8 mouse cellular contexts compared by ENCODE assay signal in the genomic region with DNA sequence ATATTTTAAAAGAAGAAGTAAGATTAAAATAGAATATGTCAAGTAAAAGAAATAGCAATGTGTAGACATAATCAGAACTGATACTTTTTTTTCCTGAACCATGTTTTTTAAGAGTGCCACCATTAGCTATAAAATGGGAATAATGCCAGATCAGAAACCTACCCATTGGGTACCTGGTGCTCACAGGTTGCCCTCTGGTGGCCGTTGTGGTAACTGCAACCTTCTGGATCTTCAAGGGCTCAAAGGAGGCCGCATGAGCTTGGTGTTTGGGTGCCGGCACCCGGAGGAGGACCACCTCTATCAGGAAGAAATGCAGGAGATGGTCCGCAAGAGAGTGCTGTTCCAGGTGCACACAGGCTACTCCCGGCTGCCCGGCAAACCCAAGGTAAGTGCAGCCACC. TPM values are rescaled to one million over a fixed set of nuclear protein-coding genes. Genes with fewer than 3 reads are reported as not detected.
DNase-seq lines count a peak whose midpoint lies in the region; ATAC-seq and TF ChIP-seq lines count a peak whose summit lies in the region.

No protein-coding gene starts in this region.

- no peak overlapping the region for H3K4me3 ChIP-seq in C2C12 (ENCODE audit: insufficient read depth, poor library complexity, severe bottlenecking)

- H3K79me3 ChIP-seq in C2C12 (ENCODE audit: low read depth): no peaks in the 10 kb centered on the region

- H3ac ChIP-seq in C2C12 (ENCODE audit: control insufficient read depth, insufficient read length, low read depth): no peak overlapping the region

- H3K79me2 ChIP-seq in C2C12 (ENCODE audit: control insufficient read depth, insufficient read depth): no peaks in the 10 kb centered on the region

- H3K36me3 ChIP-seq in C2C12 (ENCODE audit: control insufficient read depth, insufficient read depth): no peaks in the 10 kb centered on the region

- peak; percentile 66 for TF ChIP-seq CTCF in C2C12 (IDR thresholded peaks at IDR 0.05; ENCODE audit: control insufficient read depth, insufficient read depth, insufficient read length)

- ATAC-seq in inflammation-experienced regulatory T-cells, adult 6 months: no peak

- peak; percentile 27 for DNase-seq in MEL-GATA-1-ER (ENCODE audit: extremely low read depth, low read depth)
- peak; percentile 76 to 83 for DNase-seq in cerebellum, adult 18-20 months
- peak; percentile 89 to 90 for DNase-seq in frontal cortex, postnatal 36 days (ENCODE audit: low spot score in 2 of 2)
- DNase-seq in layer of hippocampus, adult 18-20 months (ENCODE audit: low spot score in 2 of 2): peak; percentile 62 to 94
- peak; percentile 78 for DNase-seq in lung, postnatal 10 days
- peak; percentile 44 for DNase-seq in skeletal muscle tissue, adult 2 months (ENCODE audit: low read depth, low spot score)

- peaks cover 42% of the 10 kb centered on the region for H3K27me3 ChIP-seq in C2C12 (ENCODE audit: control insufficient read depth, insufficient read depth, insufficient read length)

TF ChIP-seq in C2C12, 6 proteins besides CTCF, POLR2A, EP300 and RAD21:
- TF ChIP-seq MYOG (IDR thresholded peaks at IDR 0.05; ENCODE audit: control insufficient read depth, extremely low read depth, insufficient read length) (no peak), MYOD1 (IDR thresholded peaks at IDR 0.05; ENCODE audit: control insufficient read depth, insufficient read length, low read depth) (no peak), USF1 (IDR thresholded peaks at IDR 0.05; ENCODE audit: low read depth) (no peak), MAX (IDR thresholded peaks at IDR 0.05) (no peak), CEBPB (IDR thresholded peaks at IDR 0.05; ENCODE audit: low read depth) (no peak), FOSL1 (IDR thresholded peaks at IDR 0.05; ENCODE audit: insufficient read depth, low read length, poor library complexity, severe bottlenecking) (no peak)
TF ChIP-seq in C2C12: peak in this region for 0.

RNA-seq across cellular contexts. Expression of a gene that starts 28.5 kb away (rescaled TPM):
- 22.7 TPM for polyA plus RNA-seq in C2C12 (2012; fragmentation: generic; extraction: Trizol)
- total RNA-seq in layer of hippocampus, adult 18-20 months (2021): 1 to 10 TPM; 3.7 to 3.9 TPM
- polyA plus RNA-seq in inflammation-experienced regulatory T-cells, adult 6 months (2017; shearing (Covaris generic)): 100 to 1,000 TPM; 166 to 316 (median 259) TPM

RNA-seq across cellular contexts. Expression of a gene that starts 35.7 kb away (rescaled TPM):
- 0.02 TPM for polyA plus RNA-seq in C2C12 (2012; fragmentation: generic; extraction: Trizol)
- total RNA-seq in layer of hippocampus, adult 18-20 months (2021): under 1 TPM; 0.07 to 0.41 TPM
- polyA plus RNA-seq in inflammation-experienced regulatory T-cells, adult 6 months (2017; shearing (Covaris generic)): not detected

Comparison
In these comparisons a context has a peak if more than half of its experiments do, and no peak if none do; other contexts are left out.
1. DNase-seq: peak in every context shown above with its lines; median percentile 90 in frontal cortex, postnatal 36 days; 80 in cerebellum, adult 18-20 months; 78 in layer of hippocampus, adult 18-20 months; 78 in lung, postnatal 10 days; 44 in skeletal muscle tissue, adult 2 months; 27 in MEL-GATA-1-ER.